Comparison of ENCODE assay signal across 12 mouse cellular contexts in the genomic region with DNA sequence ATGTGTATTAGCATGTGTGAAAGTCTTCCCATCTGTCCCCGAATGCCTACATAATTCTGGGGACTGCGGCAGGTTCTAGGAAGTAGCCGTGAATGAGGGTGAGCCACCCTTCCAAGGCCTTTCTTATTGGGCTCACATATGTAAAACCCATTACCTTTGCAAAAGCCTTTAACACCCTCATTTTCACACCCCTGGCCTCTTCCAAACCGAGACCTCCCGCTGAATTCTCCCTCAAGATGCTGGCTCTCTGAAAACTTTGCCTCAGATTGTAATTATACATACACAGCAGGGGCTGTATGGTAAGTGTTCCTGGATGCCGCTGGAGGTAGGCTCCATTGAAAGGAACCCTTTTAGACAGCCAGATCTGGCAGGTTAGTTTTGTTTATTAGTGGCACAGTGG. TPM values are rescaled to one million over a fixed set of nuclear protein-coding genes. Genes with fewer than 3 reads are reported as not detected.
A peak's percentile ranks its signal among the peaks of the same experiment; 100 is the strongest.
DNase-seq lines count a peak whose midpoint lies in the region; ATAC-seq lines count a peak whose summit lies in the region.
"Had no signal": no experiment of that assay in that cellular context is flagged by ENCODE, and none has a peak within 500 bp of the region (broad histone marks: within the 10 kb centered on the region; RNA-seq: fewer than 3 reads in every experiment).

No protein-coding gene starts in this region.

- H3K27me3 ChIP-seq in heart, embryonic 15.5 days, result no peaks in the 10 kb centered on the region
- peaks cover 14% of the 10 kb centered on the region for H3K27me3 ChIP-seq in hindbrain, embryonic 10.5 days (ENCODE audit: insufficient read depth, poor library complexity, severe bottlenecking)
- peaks cover 6% of the 10 kb centered on the region for H3K27me3 ChIP-seq in midbrain, embryonic 13.5 days
- H3K27me3 ChIP-seq: embryonic facial prominence, embryonic 12.5 days had no signal

- intact Hi-C loops in heart, postnatal 36 days (cut with DNase I), result loop anchor here (2.0 to 10.0 kb wide), 4 partner anchors 161 to 621 kb away; no protein-coding TSS in a partner anchor

- ATAC-seq in heart, embryonic 15.5 days (replicated peaks; ENCODE audit: insufficient number of reproducible peaks, insufficient read depth, low FRiP score, low read depth), result no peak
- ATAC-seq in midbrain, embryonic 13.5 days, result no peak
- ATAC-seq: inflammation-experienced regulatory T-cells, adult 6 months had no signal

- no peaks in the 10 kb centered on the region for H3K9me3 ChIP-seq in heart, embryonic 15.5 days (replicated peaks)
- no peaks in the 10 kb centered on the region for H3K9me3 ChIP-seq in hindbrain, embryonic 10.5 days
- H3K9me3 ChIP-seq in midbrain, embryonic 13.5 days, result no peaks in the 10 kb centered on the region
- H3K9me3 ChIP-seq: embryonic facial prominence, embryonic 12.5 days had no signal

- H3K4me1 ChIP-seq in heart, embryonic 15.5 days (replicated peaks), result peaks cover 16% of the 10 kb centered on the region; the same call in 1 of the 2 replicates
- peaks cover 17% of the 10 kb centered on the region for H3K4me1 ChIP-seq in hindbrain, embryonic 10.5 days (replicated peaks)
- H3K4me1 ChIP-seq in midbrain, embryonic 13.5 days (replicated peaks), result peaks cover 20% of the 10 kb centered on the region

- H3K27ac ChIP-seq in heart, embryonic 15.5 days, result no peak overlapping the region
- H3K27ac ChIP-seq in hindbrain, embryonic 10.5 days, result peak overlapping the region; percentile 98
- peak overlapping the region; percentile 7; the same call in 1 of the 2 replicates for H3K27ac ChIP-seq in midbrain, embryonic 13.5 days

- DNase-seq in heart, postnatal 36 days, result no peak
- DNase-seq in ZHBTc4 (ENCODE audit: low read depth, low spot score), result peak; percentile 97
- no peak for DNase-seq in hindbrain, embryonic 10.5 days (ENCODE audit: low spot score)
- no peak for DNase-seq in ovary, postnatal 10 days (ENCODE audit: low spot score)
- DNase-seq in urinary bladder, postnatal 25 days (ENCODE audit: low spot score), result no peak
- DNase-seq in yolk sac, embryonic 10.5 days (ENCODE audit: low spot score), result no peak
- DNase-seq: gastrocnemius, postnatal 14 days had no signal

- H3K4me3 ChIP-seq in heart, embryonic 15.5 days, result no peak overlapping the region
- H3K4me3 ChIP-seq in hindbrain, embryonic 10.5 days, result peak overlapping the region; percentile 98
- H3K4me3 ChIP-seq in midbrain, embryonic 13.5 days (replicated peaks), result no peak overlapping the region

- no peaks in the 10 kb centered on the region for H3K36me3 ChIP-seq in heart, embryonic 15.5 days
- peaks cover 21% of the 10 kb centered on the region for H3K36me3 ChIP-seq in hindbrain, embryonic 10.5 days
- H3K36me3 ChIP-seq in midbrain, embryonic 13.5 days, result peaks cover 5% of the 10 kb centered on the region; the same call in 1 of the 2 replicates
- H3K36me3 ChIP-seq: embryonic facial prominence, embryonic 12.5 days had no signal

- no peak overlapping the region for H3K9ac ChIP-seq in heart, embryonic 15.5 days
- H3K9ac ChIP-seq in midbrain, embryonic 13.5 days (replicated peaks), result peak overlapping the region; percentile 73

- 0 out of 2 replicates have a peak overlapping the region, but pooled peaks have one; percentile 88 for H3K4me2 ChIP-seq in heart, embryonic 15.5 days
- peak overlapping the region; percentile 97 for H3K4me2 ChIP-seq in midbrain, embryonic 13.5 days (replicated peaks)

- WGBS in heart, embryonic 15.5 days, result 56% methylated on average over 6 of the region's 6 CpGs
- 5% methylated on average over 6 of the region's 6 CpGs for WGBS in hindbrain, embryonic 10.5 days
- WGBS in midbrain, embryonic 13.5 days, result 6% methylated on average over 6 of the region's 6 CpGs

RNA-seq across cellular contexts. Expression of gene Mycn, which starts 1.6 kb away (rescaled TPM):
- polyA plus RNA-seq in heart, embryonic 15.5 days (2015; fragmentation: Nextera tagmentation; extraction: Ambion mirVana), result 33.6 and 34.5 TPM in 2 replicates
- 1 to 10 TPM; 2.9 to 3.3 TPM for total RNA-seq in heart, postnatal 36 days (2021)
- polyA plus RNA-seq in hindbrain, embryonic 10.5 days (2016; fragmentation: Nextera tagmentation; extraction: Ambion mirVana), result 128 and 150 TPM in 2 replicates
- 60.7 and 67.1 TPM in 2 replicates for polyA plus RNA-seq in midbrain, embryonic 13.5 days (2015; fragmentation: Nextera tagmentation; extraction: Ambion mirVana)
- total RNA-seq: monocyte, adult 5-6 weeks had no signal
- polyA plus RNA-seq: inflammation-experienced regulatory T-cells, adult 6 months had no signal
